Mouse (Mus musculus) liver, postnatal 0 days (tissue): ENCODE results near the gene Gipc2. TPM values are rescaled to one million over a fixed set of nuclear protein-coding genes. Genes with fewer than 3 reads are reported as not detected.

Experiments
- ATAC-seq: fragments of 200-750 bp; cut with Nextera tagmentation; 2 replicates; pipeline ENCODE4 v1.8.0; 2017; ENCODE audit warnings: mild to moderate bottlenecking, moderate library complexity
- DNase-seq: peaks from one replicate; pipeline ENCODE4 v3.0.0-alpha.2; 2016
- H3K27ac ChIP-seq: fragments of 300-500 bp; sonication (generic); 2 replicates; pipeline ENCODE4 v1.5.1; 2014; ENCODE audit warnings: antibody characterized with exemption, moderate library complexity, mild to moderate bottlenecking, low read depth
- H3K27me3 ChIP-seq: fragments of 300-500 bp; sonication (generic); 2 replicates; pipeline ENCODE4 v1.6.1; 2014; ENCODE audit warnings: low read length, control low read depth, mixed read lengths; ENCODE audit not compliant: insufficient read depth
- H3K36me3 ChIP-seq: fragments of 300-500 bp; sonication (generic); replicated peaks from 2 replicates; pipeline ENCODE4 v1.6.1; 2014; ENCODE audit warnings: mild to moderate bottlenecking, control low read depth, low read length, moderate library complexity, mixed read lengths; ENCODE audit not compliant: insufficient read depth
- H3K4me1 ChIP-seq: fragments of 300-500 bp; sonication (generic); 2 replicates; pipeline ENCODE4 v1.6.1; 2014; ENCODE audit warnings: antibody characterized with exemption, mild to moderate bottlenecking, control low read depth; ENCODE audit not compliant: insufficient read depth
- H3K4me2 ChIP-seq: fragments of 300-500 bp; sonication (generic); 2 replicates; pipeline ENCODE4 v1.6.1; 2014; ENCODE audit warnings: low read depth, mild to moderate bottlenecking, low read length, moderate library complexity, mixed read lengths
- H3K4me3 ChIP-seq: fragments of 300-500 bp; sonication (generic); 2 replicates; pipeline ENCODE4 v1.5.1; 2014; ENCODE audit warnings: low read depth, low read length
- H3K9ac ChIP-seq: fragments of 300-500 bp; sonication (generic); replicated peaks from 2 replicates; pipeline ENCODE4 v1.6.1; 2014; ENCODE audit warnings: mild to moderate bottlenecking, moderate library complexity
- H3K9me3 ChIP-seq: fragments of 300-500 bp; sonication (generic); 2 replicates; pipeline ENCODE4 v1.6.1; 2016; ENCODE audit warnings: mild to moderate bottlenecking, control low read depth, low read length, mixed read lengths
- CTCF ChIP-seq: sonication (generic); IDR thresholded peaks from 2 replicates; pipeline ENCODE4 v1.5.1; 2016; ENCODE audit warnings: antibody characterized with exemption, low read depth
- EP300 ChIP-seq: IDR thresholded peaks from 2 replicates; pipeline ENCODE4 v1.6.1; 2016; ENCODE audit warnings: antibody characterized with exemption, low read depth, mild to moderate bottlenecking
- WGBS: fragments of 180-500 bp; shearing (Covaris S2); extraction: QIAGEN DNeasy Blood & Tissue Kit; methylation state at CpG from one replicate; pipeline ENCODE4 v1.1.7; 2014; ENCODE audit not compliant: insufficient replicate concordance; 5-methylcytosine and 5-hydroxymethylcytosine counted together
- polyA plus RNA-seq: library from polyadenylated mRNA; unstranded; fragments of >200 nt; fragmentation: Nextera tagmentation; extraction: Ambion mirVana; gene quantifications from 2 replicates; pipeline ENCODE4 v1.2.1, GENCODE M21; 2015

Gipc2 gene
- polyA plus RNA-seq, 1 experiment from 2014 or later = 3.5 TPM

DNA sequence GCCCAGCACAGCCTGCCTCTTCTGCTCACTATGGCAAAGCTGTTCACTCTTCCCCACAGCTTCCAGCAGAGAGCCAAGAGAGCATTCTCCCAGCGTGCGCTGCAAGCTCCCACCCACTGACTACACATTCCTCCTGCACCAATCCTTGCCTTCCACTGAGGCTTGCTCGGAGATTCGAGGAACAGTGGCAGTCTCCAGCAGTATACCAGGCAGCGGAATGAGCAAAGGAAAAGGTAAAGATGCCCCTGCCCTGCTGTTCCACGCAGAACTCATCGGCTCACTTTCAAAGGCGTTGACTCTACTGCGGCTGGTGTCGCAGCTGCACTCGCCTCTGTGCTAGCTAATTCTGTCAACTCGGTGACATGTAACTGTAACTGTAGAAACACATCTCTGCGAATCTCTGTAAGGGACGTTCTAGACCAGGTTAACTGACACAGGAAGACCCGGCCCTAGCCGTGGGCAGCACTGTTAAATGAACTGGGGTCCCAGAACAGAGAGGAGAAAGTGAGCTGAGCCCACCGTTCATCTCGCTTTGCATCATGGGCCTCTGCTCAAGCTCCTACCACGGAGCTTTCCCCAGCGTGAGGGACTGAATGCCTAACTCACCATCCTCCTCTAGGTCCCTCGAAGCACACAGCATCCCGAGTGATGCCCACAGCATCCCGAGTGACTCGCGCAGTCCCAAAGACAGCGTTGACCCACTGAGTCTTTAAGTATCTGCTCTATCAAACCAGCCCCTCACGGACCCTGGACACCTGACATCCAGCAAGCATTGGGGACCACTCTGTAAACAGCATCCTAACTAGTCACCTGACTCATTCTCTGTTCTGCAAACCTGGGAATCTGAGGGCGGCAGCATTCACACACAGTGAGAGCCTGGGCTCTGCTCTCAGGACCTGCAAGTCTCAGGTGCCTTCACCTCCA lies 59.5 kb downstream of the Gipc2 start:
- Histone ChIP-seq H3K4me1 (peaks cover 6% of the 10 kb centered on the region; the same call in 1 of the 2 replicates), H3K4me2 (peak overlapping the region; percentile 52), H3K36me3 (no peaks in the 10 kb centered on the region; the same call in 1 of the 2 replicates), H3K27me3 (peaks cover 19% of the 10 kb centered on the region), H3K27ac (no peak overlapping the region), H3K9ac (no peak overlapping the region), H3K4me3 (peak overlapping the region; percentile 6; the same call in 1 of the 2 replicates), H3K9me3 (peaks cover 2% of the 10 kb centered on the region; the same call in 1 of the 2 replicates)
- no peak for ATAC-seq
- no peak for TF ChIP-seq CTCF
- no peak for TF ChIP-seq EP300
- no peak for DNase-seq
- 18% methylated on average over 28 of the region's 28 CpGs for WGBS

DNA sequence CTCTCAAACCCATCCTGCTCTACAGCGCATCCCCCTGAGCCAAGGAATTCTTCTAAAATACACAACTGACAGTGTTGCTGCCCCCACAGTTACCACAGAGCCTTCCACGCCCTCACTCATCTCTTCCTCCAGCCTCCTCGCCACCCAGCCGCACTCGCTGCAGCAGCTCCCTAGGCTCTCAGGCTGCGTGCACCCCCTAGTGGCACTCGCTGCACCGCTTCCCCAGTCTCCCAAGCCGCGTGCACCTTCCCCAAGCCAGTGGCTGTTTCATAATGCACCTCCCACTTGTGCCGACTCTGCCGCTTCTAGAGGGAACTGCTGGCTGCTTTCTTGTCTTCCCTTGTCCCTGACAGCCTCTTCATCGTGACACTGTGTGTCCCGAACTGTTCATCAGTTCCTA lies 60.7 kb downstream of the Gipc2 start:
- peak; percentile 74 for ATAC-seq
- peak; percentile 75 for DNase-seq
- peak overlapping the region; percentile 44; the same call in 1 of the 2 replicates for H3K4me2 ChIP-seq

DNA sequence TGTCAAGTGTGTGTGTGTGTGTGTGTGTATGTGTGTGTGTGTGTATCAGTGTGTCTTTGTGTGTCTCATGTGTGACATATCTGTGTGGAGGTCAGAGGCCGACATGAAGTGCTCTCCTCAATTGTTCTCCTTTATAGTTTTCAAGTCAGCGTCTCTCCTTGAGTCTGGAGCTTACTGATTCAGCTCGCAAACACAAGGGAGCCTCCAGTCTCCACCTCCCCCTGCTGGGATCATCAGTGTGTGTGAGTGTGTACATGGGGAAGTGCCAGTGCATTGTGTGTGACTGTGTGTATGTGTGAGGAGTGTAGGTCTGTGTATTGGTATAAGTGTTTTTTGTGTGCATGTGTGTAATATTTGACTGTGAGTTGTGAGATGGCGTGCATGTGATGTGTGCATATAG lies 62.6 kb downstream of the Gipc2 start:
- DNase-seq = no peak
- H3K4me3 ChIP-seq = no peak overlapping the region
- peaks cover 6% of the 10 kb centered on the region; the same call in 1 of the 2 replicates for H3K4me1 ChIP-seq
- H3K9ac ChIP-seq = no peak overlapping the region
- no peak for ATAC-seq
- H3K27ac ChIP-seq = no peak overlapping the region
- no peak overlapping the region for H3K4me2 ChIP-seq
- peaks cover 19% of the 10 kb centered on the region for H3K27me3 ChIP-seq
- TF ChIP-seq CTCF (no peak), EP300 (no peak)
- peaks cover 2% of the 10 kb centered on the region; the same call in 1 of the 2 replicates for H3K9me3 ChIP-seq
- H3K36me3 ChIP-seq = no peaks in the 10 kb centered on the region; the same call in 1 of the 2 replicates
- WGBS = 93% methylated on average over 4 of the region's 4 CpGs

More for the DNA sequence above, 60.7 kb downstream of the Gipc2 start:
- TF ChIP-seq EP300 = no peak
- peak; percentile 84 for TF ChIP-seq CTCF
- H3K4me1 ChIP-seq = peaks cover 6% of the 10 kb centered on the region; the same call in 1 of the 2 replicates
- H3K9me3 ChIP-seq = peaks cover 2% of the 10 kb centered on the region; the same call in 1 of the 2 replicates
- WGBS = 17% methylated on average over 14 of the region's 14 CpGs
- H3K4me3 ChIP-seq = no peak overlapping the region
- H3K27me3 ChIP-seq = peaks cover 19% of the 10 kb centered on the region
- no peak overlapping the region for H3K27ac ChIP-seq
- no peaks in the 10 kb centered on the region; the same call in 1 of the 2 replicates for H3K36me3 ChIP-seq
- no peak overlapping the region for H3K9ac ChIP-seq

DNA sequence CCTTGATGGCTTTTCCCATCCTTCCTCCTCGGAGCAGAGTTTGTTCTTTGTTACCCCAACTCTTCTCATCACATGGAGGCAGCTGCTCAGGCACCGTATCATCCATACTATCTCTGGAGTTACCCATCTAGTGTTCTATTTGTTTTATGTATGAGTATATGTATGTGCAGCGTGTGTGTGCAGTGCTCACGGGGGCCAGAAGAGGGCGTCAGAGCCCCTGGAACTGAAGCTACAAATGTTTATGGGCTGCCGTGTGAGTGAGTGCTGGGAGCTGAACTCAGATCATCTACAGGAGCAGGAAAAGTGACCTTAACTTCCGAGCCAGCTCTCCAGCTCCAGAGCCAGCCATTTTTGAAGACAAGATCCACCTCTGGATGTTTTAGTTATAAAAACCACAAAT lies 64.6 kb downstream of the Gipc2 start:
- Histone ChIP-seq H3K9me3 (peaks cover 2% of the 10 kb centered on the region; the same call in 1 of the 2 replicates), H3K27ac (no peak overlapping the region), H3K27me3 (peaks cover 13% of the 10 kb centered on the region), H3K4me2 (no peak overlapping the region), H3K9ac (no peak overlapping the region), H3K36me3 (no peaks in the 10 kb centered on the region), H3K4me1 (no peaks in the 10 kb centered on the region), H3K4me3 (no peak overlapping the region)
- TF ChIP-seq EP300 (no peak), CTCF (0 out of 2 replicates have a peak, but pooled peaks have one; percentile 13)
- 89% methylated on average over 7 of the region's 7 CpGs for WGBS
- ATAC-seq (no peak), DNase-seq (no peak)

DNA sequence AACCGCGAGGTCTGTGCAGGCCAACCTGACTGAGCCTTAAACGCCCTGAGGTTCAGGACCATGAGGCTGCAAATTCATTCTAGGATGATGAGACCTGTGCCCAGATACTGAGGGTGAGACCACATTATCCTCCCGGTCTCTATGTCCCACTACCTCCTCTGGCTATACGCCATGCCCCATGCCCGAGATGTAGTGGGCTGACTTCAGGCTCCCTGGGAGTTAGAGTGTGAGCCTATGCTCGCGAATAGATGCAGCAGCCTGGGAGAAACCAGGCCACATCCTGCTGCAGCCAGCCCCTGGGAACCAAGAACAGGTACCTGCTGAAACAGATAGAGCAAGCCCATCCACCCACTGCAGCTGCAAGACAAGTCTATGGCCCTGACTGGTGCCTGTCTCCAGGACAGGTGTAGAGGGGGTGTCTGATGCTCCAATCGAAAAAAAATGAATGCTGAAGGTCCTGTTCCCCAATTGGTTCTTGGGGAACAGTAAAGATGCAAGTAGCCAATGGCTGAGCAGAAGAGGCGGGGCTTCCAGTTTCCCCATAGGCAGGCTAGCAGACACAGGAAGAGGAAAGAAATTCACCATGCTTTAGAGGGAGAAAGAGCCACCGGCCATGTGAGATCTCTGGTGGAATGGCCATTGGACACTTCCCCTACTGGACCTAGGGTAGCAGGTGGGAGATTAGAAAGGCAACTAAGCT lies 65.8 kb downstream of the Gipc2 start:
- H3K4me3 ChIP-seq = no peak overlapping the region
- H3K9ac ChIP-seq = no peak overlapping the region
- no peak overlapping the region for H3K27ac ChIP-seq
- H3K4me2 ChIP-seq = no peak overlapping the region
- peaks cover 2% of the 10 kb centered on the region; the same call in 1 of the 2 replicates for H3K27me3 ChIP-seq
- no peak for ATAC-seq
- 59% methylated on average over 11 of the region's 11 CpGs for WGBS
- H3K4me1 ChIP-seq = no peaks in the 10 kb centered on the region
- H3K9me3 ChIP-seq = peaks cover 2% of the 10 kb centered on the region; the same call in 1 of the 2 replicates
- peak; percentile 8 for DNase-seq
- TF ChIP-seq EP300 (no peak), CTCF (no peak)
- H3K36me3 ChIP-seq = no peaks in the 10 kb centered on the region

DNA sequence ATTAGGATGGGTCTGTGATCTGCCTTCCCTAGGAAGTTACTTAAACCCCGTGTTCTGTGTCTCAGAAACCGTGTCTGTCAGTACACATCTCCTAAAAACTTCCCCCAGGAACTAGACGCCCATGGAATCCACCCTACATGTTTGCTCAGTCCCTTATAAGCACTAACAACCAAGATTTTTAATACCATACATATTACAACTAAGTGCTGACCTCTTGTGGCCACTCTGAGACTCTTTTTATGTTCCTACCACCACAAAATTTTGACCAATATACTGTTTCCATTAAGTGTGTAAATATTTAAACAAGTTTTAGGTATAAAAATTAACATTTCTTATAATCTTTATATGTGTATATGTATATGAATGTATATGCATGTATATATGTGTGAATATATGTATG lies 71.0 kb downstream of the Gipc2 start:
- Histone ChIP-seq H3K4me1 (no peaks in the 10 kb centered on the region), H3K4me3 (no peak overlapping the region), H3K9ac (no peak overlapping the region), H3K36me3 (no peaks in the 10 kb centered on the region; the same call in 1 of the 2 replicates), H3K4me2 (no peak overlapping the region), H3K27me3 (no peaks in the 10 kb centered on the region), H3K27ac (no peak overlapping the region), H3K9me3 (no peaks in the 10 kb centered on the region)
- ATAC-seq = no peak
- 14% methylated on average over 3 of the region's 3 CpGs for WGBS
- TF ChIP-seq CTCF (peak; percentile 50), EP300 (no peak)
- no peak for DNase-seq
